Comparison of ENCODE assay signal across 10 mouse cellular contexts in genomic region chr3:107261851-107262165, GRCm38 (mm10). TPM values are rescaled to one million over a fixed set of nuclear protein-coding genes. Genes with fewer than 3 reads are reported as not detected.
DNase-seq lines count a peak whose midpoint lies in the region; ATAC-seq lines count a peak whose summit lies in the region.
"Had no signal": no experiment of that assay in that cellular context is flagged by ENCODE, and none has a peak within 500 bp of the region (broad histone marks: within the 10 kb centered on the region; RNA-seq: fewer than 3 reads in every experiment).

No protein-coding gene starts in this region.

- 23% methylated on average over 7 of the region's 7 CpGs for WGBS in kidney, embryonic 16.5 days
- WGBS in limb, embryonic 10.5 days = 50% methylated on average over 7 of the region's 7 CpGs

- no peak overlapping the region for H3K4me2 ChIP-seq in kidney, embryonic 16.5 days (replicated peaks; ENCODE audit: low read depth, low read length)
- H3K4me2 ChIP-seq: forebrain, embryonic 12.5 days; liver, embryonic 15.5 days had no signal

- no peak for ATAC-seq in kidney, embryonic 16.5 days (ENCODE audit: low FRiP score, low TSS enrichment)
- ATAC-seq in megakaryocyte progenitor cell, adult 5-6 weeks (replicated peaks; ENCODE audit: poor library complexity) = no peak
- no peak for ATAC-seq in activated CD4-positive, CD25-positive, alpha-beta regulatory T cell, adult 4 months

- H3K4me1 ChIP-seq in kidney, embryonic 16.5 days (ENCODE audit: insufficient read depth, low read length) = no peaks in the 10 kb centered on the region
- peaks cover 17% of the 10 kb centered on the region for H3K4me1 ChIP-seq in limb, embryonic 10.5 days
- H3K4me1 ChIP-seq: liver, embryonic 15.5 days had no signal

- peak; percentile 21 for DNase-seq in kidney, adult 11 months
- peak; percentile 44 to 46 for DNase-seq in B cell, adult 2 months
- DNase-seq in adrenal gland, adult 2 months = peak; percentile 60
- DNase-seq in limb, embryonic 10.5 days (ENCODE audit: low spot score) = no peak
- no peak for DNase-seq in thymus, postnatal 0 days (ENCODE audit: low spot score)

- no peaks in the 10 kb centered on the region for H3K27me3 ChIP-seq in kidney, embryonic 16.5 days (ENCODE audit: insufficient read depth, low read length)
- no peaks in the 10 kb centered on the region for H3K27me3 ChIP-seq in limb, embryonic 10.5 days (ENCODE audit: low read depth, poor library complexity, severe bottlenecking)
- H3K27me3 ChIP-seq: forebrain, embryonic 12.5 days; liver, embryonic 15.5 days had no signal

- H3K36me3 ChIP-seq in kidney, embryonic 16.5 days (ENCODE audit: insufficient read depth, low read length) = no peaks in the 10 kb centered on the region
- H3K36me3 ChIP-seq in limb, embryonic 10.5 days = no peaks in the 10 kb centered on the region
- H3K36me3 ChIP-seq: forebrain, embryonic 12.5 days; liver, embryonic 15.5 days had no signal

- H3K4me3 ChIP-seq in kidney, embryonic 16.5 days (ENCODE audit: low read length) = no peak overlapping the region
- no peak overlapping the region for H3K4me3 ChIP-seq in limb, embryonic 10.5 days
- H3K4me3 ChIP-seq: forebrain, embryonic 12.5 days; liver, embryonic 15.5 days had no signal

- H3K9ac ChIP-seq in kidney, embryonic 16.5 days (replicated peaks; ENCODE audit: low read length) = no peak overlapping the region
- H3K9ac ChIP-seq: forebrain, embryonic 12.5 days; liver, embryonic 15.5 days had no signal

- H3K27ac ChIP-seq in kidney, embryonic 16.5 days (ENCODE audit: low read length) = no peak overlapping the region
- H3K27ac ChIP-seq in limb, embryonic 10.5 days = 0 out of 2 replicates have a peak overlapping the region, but pooled peaks have one; percentile 76
- H3K27ac ChIP-seq: liver, embryonic 15.5 days had no signal

- H3K9me3 ChIP-seq in kidney, embryonic 16.5 days (ENCODE audit: low read length) = no peaks in the 10 kb centered on the region
- no peaks in the 10 kb centered on the region for H3K9me3 ChIP-seq in limb, embryonic 10.5 days (replicated peaks)
- H3K9me3 ChIP-seq: forebrain, embryonic 12.5 days; liver, embryonic 15.5 days had no signal

RNA-seq across cellular contexts. Expression of gene Lamtor5, which starts 16.9 kb away (rescaled TPM):
- polyA plus RNA-seq in kidney, embryonic 16.5 days (2015; fragmentation: Nextera tagmentation; extraction: Ambion mirVana) = 204 and 224 TPM in 2 replicates
- total RNA-seq in adrenal gland, adult 2 months (2021) = 10 to 100 TPM; 76.7 to 86.5 TPM
- 36.5 and 47.4 TPM in 2 replicates for polyA plus RNA-seq in adrenal gland, adult 2 months (2012; rRNA removed)
- polyA plus RNA-seq in limb, embryonic 10.5 days (2016; fragmentation: Nextera tagmentation; extraction: Ambion mirVana) = 174 and 179 TPM in 2 replicates
- 122 and 131 TPM in 2 replicates for total RNA-seq in megakaryocyte progenitor cell, adult 5-6 weeks (2015)
- 47.2 and 71.8 TPM in 2 replicates for total RNA-seq in megakaryocyte progenitor cell, adult 5-6 weeks (2017)
- 250 and 260 TPM in 2 replicates for polyA plus RNA-seq in thymus, postnatal 0 days (2015; fragmentation: Nextera tagmentation; extraction: Ambion mirVana)
- 100 to 1,000 TPM; 223 to 224 TPM for polyA plus RNA-seq in activated CD4-positive, CD25-positive, alpha-beta regulatory T cell, adult 4 months (2017; shearing (Covaris generic))

RNA-seq across cellular contexts. Expression of gene Prok1, which starts 22.3 kb away (rescaled TPM):
- 0.14 TPM in 1 of 2 replicates, not detected in the other for polyA plus RNA-seq in kidney, embryonic 16.5 days (2015; fragmentation: Nextera tagmentation; extraction: Ambion mirVana)
- 1 to 10 TPM; 1.7 to 3.5 TPM for total RNA-seq in adrenal gland, adult 2 months (2021)
- 0.17 TPM in 1 of 2 replicates, not detected in the other for polyA plus RNA-seq in adrenal gland, adult 2 months (2012; rRNA removed)
- polyA plus RNA-seq in limb, embryonic 10.5 days (2016; fragmentation: Nextera tagmentation; extraction: Ambion mirVana) = not detected in 2 replicates
- total RNA-seq in megakaryocyte progenitor cell, adult 5-6 weeks (2015) = 0.22 TPM in 1 of 2 replicates, not detected in the other
- not detected in 2 replicates for total RNA-seq in megakaryocyte progenitor cell, adult 5-6 weeks (2017)
- polyA plus RNA-seq in thymus, postnatal 0 days (2015; fragmentation: Nextera tagmentation; extraction: Ambion mirVana) = 0.08 and 0.22 TPM in 2 replicates
- polyA plus RNA-seq in activated CD4-positive, CD25-positive, alpha-beta regulatory T cell, adult 4 months (2017; shearing (Covaris generic)) = under 1 TPM; 0.15 to 0.33 TPM
- polyA plus RNA-seq: forebrain, embryonic 12.5 days had no signal

RNA-seq across cellular contexts. Expression of gene Slc16a4, which starts 29.2 kb away (rescaled TPM):
- 13.4 and 13.6 TPM in 2 replicates for polyA plus RNA-seq in kidney, embryonic 16.5 days (2015; fragmentation: Nextera tagmentation; extraction: Ambion mirVana)
- total RNA-seq in adrenal gland, adult 2 months (2021) = under 1 TPM; 0.32 to 0.59 TPM
- polyA plus RNA-seq in adrenal gland, adult 2 months (2012; rRNA removed) = 0.11 and 0.16 TPM in 2 replicates
- polyA plus RNA-seq in limb, embryonic 10.5 days (2016; fragmentation: Nextera tagmentation; extraction: Ambion mirVana) = 1.9 and 4.2 TPM in 2 replicates
- 0.35 TPM in 1 of 2 replicates, not detected in the other for total RNA-seq in megakaryocyte progenitor cell, adult 5-6 weeks (2015)
- 0.37 TPM in 1 of 2 replicates, not detected in the other for total RNA-seq in megakaryocyte progenitor cell, adult 5-6 weeks (2017)
- polyA plus RNA-seq in thymus, postnatal 0 days (2015; fragmentation: Nextera tagmentation; extraction: Ambion mirVana) = 0.51 and 0.92 TPM in 2 replicates
- polyA plus RNA-seq in activated CD4-positive, CD25-positive, alpha-beta regulatory T cell, adult 4 months (2017; shearing (Covaris generic)) = 1 to 10 TPM in 1 of 2 experiments, under 1 TPM in 1; 0.57 to 2.6 TPM

RNA-seq across cellular contexts. Expression of gene A630076J17Rik, which starts 31.4 kb away (rescaled TPM):
- not detected in 2 replicates for polyA plus RNA-seq in kidney, embryonic 16.5 days (2015; fragmentation: Nextera tagmentation; extraction: Ambion mirVana)
- not detected for total RNA-seq in adrenal gland, adult 2 months (2021)
- polyA plus RNA-seq in adrenal gland, adult 2 months (2012; rRNA removed) = not detected in 2 replicates
- polyA plus RNA-seq in limb, embryonic 10.5 days (2016; fragmentation: Nextera tagmentation; extraction: Ambion mirVana) = not detected in 2 replicates
- not detected in 2 replicates for total RNA-seq in megakaryocyte progenitor cell, adult 5-6 weeks (2015)
- not detected in 2 replicates for total RNA-seq in megakaryocyte progenitor cell, adult 5-6 weeks (2017)
- 0.92 and 1.7 TPM in 2 replicates for polyA plus RNA-seq in thymus, postnatal 0 days (2015; fragmentation: Nextera tagmentation; extraction: Ambion mirVana)
- not detected for polyA plus RNA-seq in activated CD4-positive, CD25-positive, alpha-beta regulatory T cell, adult 4 months (2017; shearing (Covaris generic))
- polyA plus RNA-seq: forebrain, embryonic 12.5 days; liver, embryonic 15.5 days had no signal

RNA-seq across cellular contexts. Expression of gene Cym, which starts 40.3 kb away (rescaled TPM):
- polyA plus RNA-seq in kidney, embryonic 16.5 days (2015; fragmentation: Nextera tagmentation; extraction: Ambion mirVana) = 0.89 TPM in 1 of 2 replicates, not detected in the other
- 1 to 10 TPM in 1 of 2 experiments, under 1 TPM in 1; 0.55 to 1.0 TPM for total RNA-seq in adrenal gland, adult 2 months (2021)
- 0.08 and 0.16 TPM in 2 replicates for polyA plus RNA-seq in adrenal gland, adult 2 months (2012; rRNA removed)
- polyA plus RNA-seq in limb, embryonic 10.5 days (2016; fragmentation: Nextera tagmentation; extraction: Ambion mirVana) = not detected in 2 replicates
- not detected in 2 replicates for total RNA-seq in megakaryocyte progenitor cell, adult 5-6 weeks (2015)
- not detected in 2 replicates for total RNA-seq in megakaryocyte progenitor cell, adult 5-6 weeks (2017)
- 1.2 and 1.3 TPM in 2 replicates for polyA plus RNA-seq in thymus, postnatal 0 days (2015; fragmentation: Nextera tagmentation; extraction: Ambion mirVana)
- polyA plus RNA-seq in activated CD4-positive, CD25-positive, alpha-beta regulatory T cell, adult 4 months (2017; shearing (Covaris generic)) = under 1 TPM in 1 of 2 experiments, not detected in 1; 0.90 TPM
- polyA plus RNA-seq: forebrain, embryonic 12.5 days had no signal

Comparison
In these comparisons a context has a peak if more than half of its experiments do, and no peak if none do; other contexts are left out.
1. DNase-seq: peak in kidney, adult 11 months (single experiment), B cell, adult 2 months (2 of 2) and adrenal gland, adult 2 months (single experiment); none in limb, embryonic 10.5 days (single experiment) and thymus, postnatal 0 days (single experiment).